Mouse (Mus musculus) MEL (cell line): ENCODE measurements around the gene Pik3r4.

Experiments used
- MAX ChIP-seq: IDR thresholded peaks from 2 replicates; pipeline ENCODE4 v1.6.1; 2011; ENCODE audit warnings: low read length, improper control_type of control experiment
- NELFE ChIP-seq: IDR thresholded peaks from 2 replicates; pipeline ENCODE4 v1.6.1; 2011; ENCODE audit warnings: low read depth, low read length, improper control_type of control experiment
- POLR2A ChIP-seq, 2 experiments: IDR thresholded peaks; 2 replicates each; pipeline ENCODE4 v1.6.1; 2011 to 2012; ENCODE audit warnings: low read length in 2 of 2, mild to moderate bottlenecking in 2 of 2, control low read depth in 1 of 2, improper control_type of control experiment in 1 of 2, low read depth in 1 of 2, moderate library complexity in 1 of 2; ENCODE audit not compliant: control insufficient read depth in 1 of 2, insufficient read depth in 1 of 2, poor library complexity in 1 of 2
- TCF12 ChIP-seq: IDR thresholded peaks from 2 replicates; pipeline ENCODE4 v1.6.1; 2014; ENCODE audit warnings: low read depth, mild to moderate bottlenecking, inconsistent platforms, low read length, improper control_type of control experiment, moderate library complexity

- TF ChIP-seq POLR2A (IDR thresholded peaks at IDR 0.05; ENCODE audit: control insufficient read depth in 1 of 2, insufficient read depth in 1 of 2, low read depth in 1 of 2, low read length in 2 of 2, poor library complexity in 1 of 2) (no peak), NELFE (no peak), MAX (no peak), TCF12 (no peak)
Observed at GRCm38 (mm10) chr9:105712049-105712448, 69.3 kb downstream of the Pik3r4 start.
